Mouse (Mus musculus) stomach, postnatal 0 days (tissue): Measurements from ENCODE around the gene St5. TPM values are rescaled to one million over a fixed set of nuclear protein-coding genes. Genes with fewer than 3 reads are reported as not detected.

Source experiments
- ATAC-seq: fragments of 200-750 bp; cut with Nextera tagmentation; 2 replicates; pipeline ENCODE4 v1.8.0; 2017; ENCODE audit not compliant: low FRiP score, low TSS enrichment
- DNase-seq: peaks from one replicate; pipeline ENCODE4 v3.0.0-alpha.2; 2016; ENCODE audit warnings: low spot score
- H3K27ac ChIP-seq: fragments of 300-500 bp; sonication (generic); replicated peaks from 2 replicates; pipeline ENCODE4 v1.5.1; 2014; ENCODE audit warnings: mild to moderate bottlenecking, control low read depth
- H3K27me3 ChIP-seq: fragments of 300-500 bp; sonication (generic); 2 replicates; pipeline ENCODE4 v1.6.1; 2014; ENCODE audit warnings: low read length; ENCODE audit not compliant: control insufficient read depth, insufficient read depth
- H3K36me3 ChIP-seq: fragments of 300-500 bp; sonication (generic); 2 replicates; pipeline ENCODE4 v1.6.1; 2014; ENCODE audit warnings: low read length, mixed read lengths; ENCODE audit not compliant: control insufficient read depth, insufficient read depth
- H3K4me1 ChIP-seq: fragments of 300-500 bp; sonication (generic); replicated peaks from 2 replicates; pipeline ENCODE4 v1.6.1; 2014; ENCODE audit warnings: antibody characterized with exemption; ENCODE audit not compliant: control insufficient read depth, insufficient read depth
- H3K4me2 ChIP-seq: fragments of 300-500 bp; sonication (generic); replicated peaks from 2 replicates; pipeline ENCODE4 v1.6.1; 2014; ENCODE audit warnings: low read depth, mild to moderate bottlenecking, control low read depth, moderate library complexity
- H3K4me3 ChIP-seq: fragments of 300-500 bp; sonication (generic); 2 replicates; pipeline ENCODE4 v1.5.1; 2014; ENCODE audit warnings: low read depth, low read length, control low read depth
- H3K9ac ChIP-seq: fragments of 300-500 bp; sonication (generic); 2 replicates; pipeline ENCODE4 v1.6.1; 2014; ENCODE audit warnings: mild to moderate bottlenecking, low read length, control low read depth, mixed read lengths
- H3K9me3 ChIP-seq: fragments of 300-500 bp; sonication (generic); 2 replicates; pipeline ENCODE4 v1.6.1; 2016; ENCODE audit warnings: low read length; ENCODE audit not compliant: control insufficient read depth
- CTCF ChIP-seq: IDR thresholded peaks from 2 replicates; pipeline ENCODE4 v1.5.1; 2016; ENCODE audit warnings: antibody characterized with exemption, low read depth, mild to moderate bottlenecking, moderate library complexity
- EP300 ChIP-seq: optimal IDR thresholded peaks from 2 replicates; pipeline ENCODE3; 2016; ENCODE audit warnings: antibody characterized with exemption
- WGBS: fragments of 180-500 bp; shearing (Covaris S2); extraction: QIAGEN DNeasy Blood & Tissue Kit; methylation state at CpG from one replicate; pipeline ENCODE4 v1.1.7; 2014; 5-methylcytosine and 5-hydroxymethylcytosine counted together
- polyA plus RNA-seq: library from polyadenylated mRNA; unstranded; fragments of >200 nt; fragmentation: Nextera tagmentation; extraction: Ambion mirVana; gene quantifications from 2 replicates; pipeline ENCODE4 v1.2.1, GENCODE M21; 2015

St5 gene
- polyA plus RNA-seq, 1 experiment from 2014 or later = 35.6 TPM

- Histone ChIP-seq H3K4me3 (no peak overlapping the region), H3K4me1 (peaks cover 4% of the 10 kb centered on the region), H3K36me3 (no peaks in the 10 kb centered on the region), H3K9ac (no peak overlapping the region), H3K4me2 (peak overlapping the region; percentile 21; the same call in 1 of the 2 replicates), H3K27ac (peak overlapping the region; percentile 81), H3K27me3 (no peaks in the 10 kb centered on the region), H3K9me3 (no peaks in the 10 kb centered on the region)
- 8% methylated on average over 4 of the region's 4 CpGs for WGBS
- DNase-seq (no peak), ATAC-seq (no peak)
- TF ChIP-seq CTCF (no peak), EP300 (no peak)
Observed at GRCm38 (mm10) chr7:109562154-109562599, 141.2 kb downstream of the St5 start.

- ATAC-seq = no peak
- DNase-seq = peak; percentile 38
- WGBS = 21% methylated on average over 8 of the region's 8 CpGs
- Histone ChIP-seq H3K4me1 (peaks cover 4% of the 10 kb centered on the region), H3K27me3 (no peaks in the 10 kb centered on the region), H3K4me2 (no peak overlapping the region), H3K9ac (no peak overlapping the region), H3K9me3 (no peaks in the 10 kb centered on the region), H3K27ac (peak overlapping the region; percentile 45; the same call in 1 of the 2 replicates), H3K36me3 (peaks cover 4% of the 10 kb centered on the region; the same call in 1 of the 2 replicates), H3K4me3 (no peak overlapping the region)
- TF ChIP-seq EP300 = no peak
- no peak for TF ChIP-seq CTCF
Observed at GRCm38 (mm10) chr7:109561466-109562153, 141.8 kb downstream of the St5 start.

GRCm38 (mm10) chr7:109559536-109559935 lies 143.9 kb downstream of the St5 start:
- no peak overlapping the region for H3K4me2 ChIP-seq
- peaks cover 4% of the 10 kb centered on the region for H3K4me1 ChIP-seq
- no peak for TF ChIP-seq CTCF
- no peak for TF ChIP-seq EP300
- H3K36me3 ChIP-seq = peaks cover 7% of the 10 kb centered on the region
- 17% methylated on average over 6 of the region's 6 CpGs for WGBS
- DNase-seq = peak; percentile 42
- H3K27me3 ChIP-seq = no peaks in the 10 kb centered on the region
- H3K9me3 ChIP-seq = no peaks in the 10 kb centered on the region
- peak; percentile 77 for ATAC-seq
- no peak overlapping the region for H3K4me3 ChIP-seq
- H3K9ac ChIP-seq = no peak overlapping the region
- peak overlapping the region; percentile 65 for H3K27ac ChIP-seq

GRCm38 (mm10) chr7:109546726-109547125 lies 156.7 kb downstream of the St5 start:
- ATAC-seq (peak; percentile 44; the same call in 1 of the 2 replicates), DNase-seq (no peak)
- Histone ChIP-seq H3K27me3 (no peaks in the 10 kb centered on the region), H3K9ac (no peak overlapping the region), H3K4me3 (no peak overlapping the region), H3K36me3 (peaks cover 12% of the 10 kb centered on the region), H3K9me3 (no peaks in the 10 kb centered on the region), H3K4me1 (no peaks in the 10 kb centered on the region), H3K4me2 (no peak overlapping the region), H3K27ac (0 out of 2 replicates have a peak overlapping the region, but pooled peaks have one; percentile 25)
- TF ChIP-seq CTCF = no peak
- TF ChIP-seq EP300 = no peak
- WGBS = 52% methylated on average over 5 of the region's 5 CpGs

- Histone ChIP-seq H3K4me2 (no peak overlapping the region), H3K9ac (no peak overlapping the region), H3K27ac (0 out of 2 replicates have a peak overlapping the region, but pooled peaks have one; percentile 25), H3K36me3 (peaks cover 16% of the 10 kb centered on the region), H3K27me3 (no peaks in the 10 kb centered on the region), H3K4me3 (no peak overlapping the region), H3K4me1 (no peaks in the 10 kb centered on the region), H3K9me3 (no peaks in the 10 kb centered on the region)
- WGBS = 75% methylated on average over 2 of the region's 2 CpGs
- ATAC-seq (no peak), DNase-seq (no peak)
- TF ChIP-seq CTCF (peak; percentile 21; the same call in 1 of the 2 replicates), EP300 (no peak)
Observed at GRCm38 (mm10) chr7:109546186-109546585, 157.2 kb downstream of the St5 start.

- no peak overlapping the region for H3K4me3 ChIP-seq
- no peak overlapping the region for H3K4me2 ChIP-seq
- peak overlapping the region; percentile 80 for H3K27ac ChIP-seq
- ATAC-seq (peak; percentile 63; the same call in 1 of the 2 replicates), DNase-seq (no peak)
- H3K9ac ChIP-seq = no peak overlapping the region
- no peaks in the 10 kb centered on the region for H3K4me1 ChIP-seq
- no peaks in the 10 kb centered on the region for H3K27me3 ChIP-seq
- TF ChIP-seq CTCF (no peak), EP300 (no peak)
- no peaks in the 10 kb centered on the region for H3K9me3 ChIP-seq
- peaks cover 16% of the 10 kb centered on the region for H3K36me3 ChIP-seq
- WGBS = 56% methylated on average over 10 of the region's 10 CpGs
Observed at GRCm38 (mm10) chr7:109545255-109545993, 158.0 kb downstream of the St5 start.
